Mouse (Mus musculus): ENCODE data around the gene Cyb5d1. TPM values are rescaled to one million over a fixed set of nuclear protein-coding genes. Genes with fewer than 3 reads are reported as not detected.

The Cyb5d1 gene
- polyA plus RNA-seq, 1 experiment: 5.3 TPM

GRCm38 (mm10) chr11:69415668-69416451 lies 20.4 kb upstream of the Cyb5d1 start:
- no peak for TF ChIP-seq POLR2A (IDR thresholded peaks at IDR 0.05; ENCODE audit: low read depth, low read length)
- TF ChIP-seq CTCF (IDR thresholded peaks at IDR 0.05; ENCODE audit: extremely low read depth, insufficient read length, insufficient replicate concordance, low read depth, low read length): no peak
- no peaks in the 10 kb centered on the region for H3K36me3 ChIP-seq (ENCODE audit: control insufficient read depth, insufficient read depth, low read length)
- WGBS: 2% methylated on average over 22 of the region's 25 CpGs
- H3K4me3 ChIP-seq (ENCODE audit: low read depth, low read length): peak overlapping the region; percentile 62
- H3K27ac ChIP-seq (ENCODE audit: insufficient read depth, low read depth, low read length): peak overlapping the region; percentile 66
- peaks cover 24% of the 10 kb centered on the region for H3K4me1 ChIP-seq (ENCODE audit: control insufficient read depth, insufficient read depth, insufficient read length, low read length)
- H3K27me3 ChIP-seq (ENCODE audit: control insufficient read depth, insufficient read depth, low read length): no peaks in the 10 kb centered on the region

- Histone ChIP-seq H3K4me3 (ENCODE audit: low read depth, low read length) (peak overlapping the region; percentile 62), H3K4me1 (ENCODE audit: control insufficient read depth, insufficient read depth, insufficient read length, low read length) (peaks cover 21% of the 10 kb centered on the region), H3K27me3 (ENCODE audit: control insufficient read depth, insufficient read depth, low read length) (no peaks in the 10 kb centered on the region), H3K27ac (ENCODE audit: insufficient read depth, low read depth, low read length) (peak overlapping the region; percentile 66), H3K36me3 (ENCODE audit: control insufficient read depth, insufficient read depth, low read length) (no peaks in the 10 kb centered on the region)
- TF ChIP-seq CTCF (IDR thresholded peaks at IDR 0.05; ENCODE audit: extremely low read depth, insufficient read length, insufficient replicate concordance, low read depth, low read length): no peak
- no peak for TF ChIP-seq POLR2A (IDR thresholded peaks at IDR 0.05; ENCODE audit: low read depth, low read length)
- 7% methylated on average over 3 of the region's 3 CpGs for WGBS
These were observed 19.9 kb upstream of the Cyb5d1 start for GRCm38 (mm10) chr11:69415327-69415667.

- peak overlapping the region; percentile 62 for H3K4me3 ChIP-seq (ENCODE audit: low read depth, low read length)
- H3K36me3 ChIP-seq (ENCODE audit: control insufficient read depth, insufficient read depth, low read length): no peaks in the 10 kb centered on the region
- 23% methylated on average over 4 of the region's 4 CpGs for WGBS
- H3K4me1 ChIP-seq (ENCODE audit: control insufficient read depth, insufficient read depth, insufficient read length, low read length): peaks cover 21% of the 10 kb centered on the region
- no peaks in the 10 kb centered on the region for H3K27me3 ChIP-seq (ENCODE audit: control insufficient read depth, insufficient read depth, low read length)
- peak overlapping the region; percentile 63 for H3K27ac ChIP-seq (ENCODE audit: insufficient read depth, low read depth, low read length)
- TF ChIP-seq POLR2A (IDR thresholded peaks at IDR 0.05; ENCODE audit: low read depth, low read length) (no peak), CTCF (IDR thresholded peaks at IDR 0.05; ENCODE audit: extremely low read depth, insufficient read length, insufficient replicate concordance, low read depth, low read length) (no peak)
These were observed 19.2 kb upstream of the Cyb5d1 start for GRCm38 (mm10) chr11:69414421-69415326.

- Histone ChIP-seq H3K36me3 (ENCODE audit: control insufficient read depth, insufficient read depth, low read length) (no peaks in the 10 kb centered on the region), H3K4me1 (ENCODE audit: control insufficient read depth, insufficient read depth, insufficient read length, low read length) (peaks cover 21% of the 10 kb centered on the region), H3K27me3 (ENCODE audit: control insufficient read depth, insufficient read depth, low read length) (no peaks in the 10 kb centered on the region), H3K4me3 (ENCODE audit: low read depth, low read length) (no peak within 1 kb of the TSS), H3K27ac (ENCODE audit: insufficient read depth, low read depth, low read length) (peak within 1 kb of the TSS; percentile 63)
- 27% methylated on average over 12 of the region's 12 CpGs for WGBS
- TF ChIP-seq POLR2A (IDR thresholded peaks at IDR 0.05; ENCODE audit: low read depth, low read length): peak; percentile 20; the same call in 1 of the 2 replicates
- TF ChIP-seq CTCF (IDR thresholded peaks at IDR 0.05; ENCODE audit: extremely low read depth, insufficient read length, insufficient replicate concordance, low read depth, low read length): no peak
These were observed 18.1 kb upstream of the Cyb5d1 start, which contains the start of gene Kdm6b for GRCm38 (mm10) chr11:69413221-69414181. Gene Kdm6b (minus strand): TSS chr11:69413675.

GRCm38 (mm10) chr11:69412548-69412947 lies 17.1 kb upstream of the Cyb5d1 start:
- 77% methylated on average over 7 of the region's 7 CpGs for WGBS
- H3K36me3 ChIP-seq (ENCODE audit: control insufficient read depth, insufficient read depth, low read length): peaks cover 5% of the 10 kb centered on the region
- peaks cover 27% of the 10 kb centered on the region for H3K4me1 ChIP-seq (ENCODE audit: control insufficient read depth, insufficient read depth, insufficient read length, low read length)
- no peak overlapping the region for H3K4me3 ChIP-seq (ENCODE audit: low read depth, low read length)
- TF ChIP-seq POLR2A (IDR thresholded peaks at IDR 0.05; ENCODE audit: low read depth, low read length): no peak
- TF ChIP-seq CTCF (IDR thresholded peaks at IDR 0.05; ENCODE audit: extremely low read depth, insufficient read length, insufficient replicate concordance, low read depth, low read length): no peak
- no peak overlapping the region for H3K27ac ChIP-seq (ENCODE audit: insufficient read depth, low read depth, low read length)
- H3K27me3 ChIP-seq (ENCODE audit: control insufficient read depth, insufficient read depth, low read length): no peaks in the 10 kb centered on the region

- peaks cover 32% of the 10 kb centered on the region for H3K4me1 ChIP-seq (ENCODE audit: control insufficient read depth, insufficient read depth, insufficient read length, low read length)
- WGBS: 2% methylated on average over 39 of the region's 39 CpGs
These were observed 16.2 kb upstream of the Cyb5d1 start for GRCm38 (mm10) chr11:69411538-69412203.

More at GRCm38 (mm10) chr11:69411538-69412203, 16.2 kb upstream of the Cyb5d1 start:
- Histone ChIP-seq H3K27ac (ENCODE audit: insufficient read depth, low read depth, low read length) (peak overlapping the region; percentile 99), H3K4me3 (ENCODE audit: low read depth, low read length) (peak overlapping the region; percentile 88), H3K36me3 (ENCODE audit: control insufficient read depth, insufficient read depth, low read length) (peaks cover 14% of the 10 kb centered on the region), H3K27me3 (ENCODE audit: control insufficient read depth, insufficient read depth, low read length) (no peaks in the 10 kb centered on the region)
- TF ChIP-seq CTCF (IDR thresholded peaks at IDR 0.05; ENCODE audit: extremely low read depth, insufficient read length, insufficient replicate concordance, low read depth, low read length): no peak
- TF ChIP-seq POLR2A (IDR thresholded peaks at IDR 0.05; ENCODE audit: low read depth, low read length): peak; percentile 23
